Mouse (Mus musculus): ENCODE measurements around the gene Gif. TPM values are rescaled to one million over a fixed set of nuclear protein-coding genes. Genes with fewer than 3 reads are reported as not detected.

Gif gene
- polyA plus RNA-seq (2015; fragmentation: Nextera tagmentation; extraction: Ambion mirVana) = 0.35 TPM in 1 of 2 replicates, not detected in the other

GRCm38 (mm10) chr19:11747298-11747697 is at the start of gene Gif:
Gif (plus strand) TSS chr19:11747554.

GRCm38 (mm10) chr19:11770205-11770892 is 23.0 kb downstream of the Gif start, which contains the start of gene Mrpl16:
Mrpl16 (plus strand) TSS chr19:11770391.

Other genes with a start within 250 kb of the Gif start
- 15.2 and 20.5 TPM in 2 replicates for gene Ms4a6b, start 231.0 kb upstream of the Gif start, polyA plus RNA-seq (2015; fragmentation: Nextera tagmentation; extraction: Ambion mirVana)
- 11.0 and 21.6 TPM in 2 replicates for gene Ms4a4d, start 210.8 kb upstream of the Gif start, polyA plus RNA-seq (2015; fragmentation: Nextera tagmentation; extraction: Ambion mirVana)
- gene Ms4a6d, start 142.7 kb upstream of the Gif start, polyA plus RNA-seq (2015; fragmentation: Nextera tagmentation; extraction: Ambion mirVana) = 19.1 and 24.5 TPM in 2 replicates
- gene Ms4a2, start 123.8 kb upstream of the Gif start, polyA plus RNA-seq (2015; fragmentation: Nextera tagmentation; extraction: Ambion mirVana) = 0.54 and 0.59 TPM in 2 replicates
- 0.69 and 2.6 TPM in 2 replicates for gene Ms4a3, start 106.7 kb upstream of the Gif start, polyA plus RNA-seq (2015; fragmentation: Nextera tagmentation; extraction: Ambion mirVana)
- 0.76 TPM in 1 of 2 replicates, not detected in the other for gene Oosp2, start 87.0 kb upstream of the Gif start, polyA plus RNA-seq (2015; fragmentation: Nextera tagmentation; extraction: Ambion mirVana)
- 4.0 TPM in 2 replicates for gene Oosp1, start 56.4 kb upstream of the Gif start, polyA plus RNA-seq (2015; fragmentation: Nextera tagmentation; extraction: Ambion mirVana)
- not detected in 2 replicates for gene Oosp3, start 50.5 kb upstream of the Gif start, polyA plus RNA-seq (2015; fragmentation: Nextera tagmentation; extraction: Ambion mirVana)
- gene Mrpl16, start 22.8 kb downstream of the Gif start, polyA plus RNA-seq (2015; fragmentation: Nextera tagmentation; extraction: Ambion mirVana) = 52.6 and 60.2 TPM in 2 replicates
- gene Stx3, start 71.8 kb downstream of the Gif start, polyA plus RNA-seq (2015; fragmentation: Nextera tagmentation; extraction: Ambion mirVana) = 5.9 and 9.2 TPM in 2 replicates
- gene Olfr1417, start 91.7 kb downstream of the Gif start, polyA plus RNA-seq (2015; fragmentation: Nextera tagmentation; extraction: Ambion mirVana) = 0.14 TPM in 1 of 2 replicates, not detected in the other
- gene Olfr1418, start 113.5 kb downstream of the Gif start, polyA plus RNA-seq (2015; fragmentation: Nextera tagmentation; extraction: Ambion mirVana) = not detected in 2 replicates
- not detected in 2 replicates for gene Olfr1419, start 127.6 kb downstream of the Gif start, polyA plus RNA-seq (2015; fragmentation: Nextera tagmentation; extraction: Ambion mirVana)
- gene Olfr1420, start 139.0 kb downstream of the Gif start, polyA plus RNA-seq (2015; fragmentation: Nextera tagmentation; extraction: Ambion mirVana) = 0.15 TPM in 1 of 2 replicates, not detected in the other
- gene Patl1, start 164.8 kb downstream of the Gif start, polyA plus RNA-seq (2015; fragmentation: Nextera tagmentation; extraction: Ambion mirVana) = 7.5 and 9.0 TPM in 2 replicates
- gene Osbp, start 218.4 kb downstream of the Gif start, polyA plus RNA-seq (2015; fragmentation: Nextera tagmentation; extraction: Ambion mirVana) = 2.5 and 3.8 TPM in 2 replicates